Mouse (Mus musculus) monocyte, adult 59 days (primary cell): Measurements from ENCODE around the gene Brinp1. TPM values are rescaled to one million over a fixed set of nuclear protein-coding genes. Genes with fewer than 3 reads are reported as not detected.

Source experiments
- total RNA-seq, 2 experiments: library from RNA; stranded (reverse); gene quantifications; one replicate each; pipeline ENCODE4 v1.2.4; 2023

The Brinp1 gene
- total RNA-seq: not detected

DNA sequence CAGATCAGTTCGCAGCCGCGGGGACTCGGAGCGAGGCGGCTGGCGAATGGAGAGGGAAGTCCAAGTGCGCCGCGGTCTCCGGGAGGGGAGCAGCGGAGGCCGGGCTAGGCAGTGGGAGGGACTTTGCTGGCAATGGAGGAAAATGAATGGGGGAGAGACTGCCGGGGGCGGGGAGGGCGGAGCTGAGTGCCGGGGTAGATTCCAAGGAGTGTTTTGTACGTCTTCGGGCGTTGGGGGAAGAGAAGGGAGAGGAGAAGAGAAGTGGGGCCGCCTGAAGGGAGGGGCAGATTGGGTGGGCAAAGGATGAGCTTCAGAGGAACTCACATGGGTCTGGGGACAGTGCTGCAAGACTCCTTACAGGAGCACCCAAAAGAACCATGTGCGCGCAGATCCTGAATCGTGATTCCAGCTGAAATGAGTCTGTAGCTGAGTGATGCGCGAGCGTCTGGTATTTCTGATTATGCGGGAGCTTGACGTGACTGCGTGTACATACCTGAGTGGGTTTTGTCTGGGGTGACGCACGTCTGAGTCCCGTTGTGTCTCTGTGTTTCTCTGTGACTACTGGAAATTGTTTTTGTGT is at the start of gene Brinp1:
TSS of gene Brinp1 (minus strand) at position 76 of the 580 bp plus-strand sequence.

